In genomic region chr13:63567677-63568293, GRCm38 (mm10) we compare ENCODE assay signal across 8 mouse cellular contexts. TPM values are rescaled to one million over a fixed set of nuclear protein-coding genes. Genes with fewer than 3 reads are reported as not detected.
A peak's percentile ranks its signal among the peaks of the same experiment; 100 is the strongest.
DNase-seq lines count a peak whose midpoint lies in the region; ATAC-seq and TF ChIP-seq lines count a peak whose summit lies in the region.

No protein-coding gene starts in this region.

- dilution Hi-C loops in CH12.LX (cut with MboI; ENCODE audit: extremely low pct_ligation_motif_present, extremely low pct_unique_long_range_greater_than_20kb, low sequenced_read_pairs), result no loop called here

- H3K4me3 ChIP-seq in CH12.LX (replicated peaks in 1 of 3; ENCODE audit: low read depth in 2 of 3, low read length in 2 of 3, poor library complexity in 1 of 3), result peak overlapping the region; percentile 61 to 73 (median 70)
- peak overlapping the region; percentile 81 for H3K4me3 ChIP-seq in forebrain, embryonic 12.5 days (replicated peaks)
- H3K4me3 ChIP-seq in heart, postnatal 0 days (ENCODE audit: low read depth, low read length), result peak overlapping the region; percentile 77
- H3K4me3 ChIP-seq in liver, embryonic 14.5 days (ENCODE audit: insufficient read depth in 1 of 2, low read depth in 2 of 2, low read length in 2 of 2), result peak overlapping the region; percentile 91 to 97
- peak overlapping the region; percentile 56 for H3K4me3 ChIP-seq in stomach, embryonic 15.5 days (replicated peaks)

- ATAC-seq in forebrain, embryonic 12.5 days (ENCODE audit: low FRiP score), result peak; percentile 79
- peak; percentile 84 for ATAC-seq in heart, postnatal 0 days (ENCODE audit: insufficient read depth, low read depth)
- peak; percentile 76 for ATAC-seq in liver, embryonic 14.5 days (ENCODE audit: insufficient read depth)
- ATAC-seq in stomach, embryonic 15.5 days (ENCODE audit: insufficient read depth, low FRiP score, low read depth), result peak; percentile 88

- in situ Hi-C loops in CH12.LX (cut with MboI; ENCODE audit: low pct_ligation_motif_present, low pct_unique_long_range_greater_than_20kb, low sequenced_read_pairs), result loop anchor here (25.0 kb wide), 1 partner anchor 245 kb away; the partner anchor contains the start of gene Ercc6l2

- H3K36me3 ChIP-seq in CH12.LX (replicated peaks in 1 of 2; ENCODE audit: control insufficient read depth in 1 of 2, insufficient read depth in 1 of 2, low read length in 1 of 2), result no peaks in the 10 kb centered on the region
- no peaks in the 10 kb centered on the region for H3K36me3 ChIP-seq in forebrain, embryonic 12.5 days (replicated peaks)
- H3K36me3 ChIP-seq in heart, postnatal 0 days (replicated peaks; ENCODE audit: control insufficient read depth, insufficient read depth, low read length), result no peaks in the 10 kb centered on the region
- no peaks in the 10 kb centered on the region for H3K36me3 ChIP-seq in liver, embryonic 14.5 days (replicated peaks; ENCODE audit: control insufficient read depth, insufficient read depth, low read depth)
- H3K36me3 ChIP-seq in stomach, embryonic 15.5 days, result no peaks in the 10 kb centered on the region

- TF ChIP-seq EP300 in CH12.LX (IDR thresholded peaks at IDR 0.05; ENCODE audit: low read length), result no peak
- TF ChIP-seq EP300 in heart, postnatal 0 days (IDR thresholded peaks at IDR 0.05; ENCODE audit: low read depth), result 0 out of 2 replicates have a peak, but pooled peaks have one; percentile 77
- TF ChIP-seq EP300 in liver, embryonic 14.5 days (IDR thresholded peaks at IDR 0.05; ENCODE audit: low read depth), result no peak

- H3K4me1 ChIP-seq in CH12.LX (ENCODE audit: control insufficient read depth in 1 of 2, insufficient read depth in 2 of 2), result peaks cover 3 to 17% of the 10 kb centered on the region in 2 experiments
- peaks cover 55% of the 10 kb centered on the region for H3K4me1 ChIP-seq in forebrain, embryonic 12.5 days
- H3K4me1 ChIP-seq in heart, postnatal 0 days (ENCODE audit: control insufficient read depth, insufficient read depth), result peaks cover 5% of the 10 kb centered on the region; the same call in 1 of the 2 replicates
- H3K4me1 ChIP-seq in liver, embryonic 14.5 days (replicated peaks; ENCODE audit: control insufficient read depth in 2 of 2, insufficient read depth in 2 of 2, low read length in 1 of 2), result peaks cover 0 to 9% of the 10 kb centered on the region in 2 experiments; a peak in 3 of 4 replicates
- H3K4me1 ChIP-seq in stomach, embryonic 15.5 days, result peaks cover 2% of the 10 kb centered on the region; the same call in 1 of the 2 replicates

- peak overlapping the region; percentile 71 for H3K4me2 ChIP-seq in CH12.LX (ENCODE audit: insufficient read depth, low read depth, poor library complexity, severe bottlenecking)
- H3K4me2 ChIP-seq in forebrain, embryonic 12.5 days, result peak overlapping the region; percentile 94
- H3K4me2 ChIP-seq in heart, postnatal 0 days (ENCODE audit: low read depth, low read length), result peak overlapping the region; percentile 99
- peak overlapping the region; percentile 100 for H3K4me2 ChIP-seq in liver, embryonic 14.5 days (ENCODE audit: low read depth)
- peak overlapping the region; percentile 83 for H3K4me2 ChIP-seq in stomach, embryonic 15.5 days

- peaks cover 13% of the 10 kb centered on the region for H3K79me2 ChIP-seq in CH12.LX (replicated peaks; ENCODE audit: control insufficient read depth, extremely low read depth, insufficient read depth, poor library complexity, severe bottlenecking)

- H3K27ac ChIP-seq in CH12.LX (ENCODE audit: insufficient read depth, low read depth), result peak overlapping the region; percentile 84
- peak overlapping the region; percentile 75 for H3K27ac ChIP-seq in forebrain, embryonic 12.5 days
- H3K27ac ChIP-seq in heart, postnatal 0 days (ENCODE audit: low read depth), result peak overlapping the region; percentile 77
- H3K27ac ChIP-seq in liver, embryonic 14.5 days, result peak overlapping the region; percentile 63
- peak overlapping the region; percentile 93 for H3K27ac ChIP-seq in stomach, embryonic 15.5 days

- WGBS in forebrain, embryonic 12.5 days, result under 1% methylated on average over 61 of the region's 62 CpGs
- under 1% methylated on average over 60 of the region's 62 CpGs for WGBS in heart, postnatal 0 days
- under 1% methylated on average over 62 of the region's 62 CpGs for WGBS in liver, embryonic 14.5 days (ENCODE audit: insufficient replicate concordance)
- 0% methylated on average over 61 of the region's 62 CpGs for WGBS in stomach, embryonic 15.5 days

- H3K9me3 ChIP-seq in CH12.LX (replicated peaks; ENCODE audit: low read length), result no peaks in the 10 kb centered on the region
- no peaks in the 10 kb centered on the region for H3K9me3 ChIP-seq in forebrain, embryonic 12.5 days
- no peaks in the 10 kb centered on the region for H3K9me3 ChIP-seq in heart, postnatal 0 days (replicated peaks; ENCODE audit: control insufficient read depth, low read length)
- no peaks in the 10 kb centered on the region for H3K9me3 ChIP-seq in liver, embryonic 14.5 days (ENCODE audit: control insufficient read depth, low read length)
- no peaks in the 10 kb centered on the region for H3K9me3 ChIP-seq in stomach, embryonic 15.5 days

- H3K9ac ChIP-seq in CH12.LX (ENCODE audit: insufficient read depth, low read depth), result peak overlapping the region; percentile 68
- peak overlapping the region; percentile 46 for H3K9ac ChIP-seq in forebrain, embryonic 12.5 days
- peak overlapping the region; percentile 50 for H3K9ac ChIP-seq in heart, postnatal 0 days (replicated peaks; ENCODE audit: low read depth, low read length)
- H3K9ac ChIP-seq in liver, embryonic 14.5 days (replicated peaks), result peak overlapping the region; percentile 70
- H3K9ac ChIP-seq in stomach, embryonic 15.5 days, result peak overlapping the region; percentile 30; the same call in 1 of the 2 replicates

- peak; percentile 79 for TF ChIP-seq POLR2A in CH12.LX (IDR thresholded peaks at IDR 0.05; ENCODE audit: low read depth, low read length)

- no peak for TF ChIP-seq CTCF in CH12.LX (conservative IDR thresholded peaks at IDR 0.05 in 1 of 2, IDR thresholded peaks at IDR 0.05 in 1 of 2; ENCODE audit: low read depth in 2 of 2, low read length in 2 of 2)
- no peak for TF ChIP-seq CTCF in heart, postnatal 0 days (IDR thresholded peaks at IDR 0.05; ENCODE audit: low read depth)
- no peak for TF ChIP-seq CTCF in liver, embryonic 14.5 days (IDR thresholded peaks at IDR 0.05; ENCODE audit: low read depth)

- TF ChIP-seq RAD21 in CH12.LX (IDR thresholded peaks at IDR 0.05; ENCODE audit: low read depth, low read length), result no peak; the same call in 1 of the 2 replicates

- H3K27me3 ChIP-seq in CH12.LX (replicated peaks), result peaks cover 37% of the 10 kb centered on the region
- peaks cover 39% of the 10 kb centered on the region for H3K27me3 ChIP-seq in forebrain, embryonic 12.5 days
- H3K27me3 ChIP-seq in heart, postnatal 0 days (ENCODE audit: control insufficient read depth, insufficient read depth, low read length), result peaks cover 30% of the 10 kb centered on the region
- H3K27me3 ChIP-seq in liver, embryonic 14.5 days (ENCODE audit: control insufficient read depth, insufficient read depth, low read length), result peaks cover 43% of the 10 kb centered on the region
- H3K27me3 ChIP-seq in stomach, embryonic 15.5 days (replicated peaks), result no peaks in the 10 kb centered on the region

- DNase-seq in CH12.LX (ENCODE audit: extremely low read depth), result peak; percentile 87
- peak; percentile 86 for DNase-seq in c-Kit-positive CD71-positive TER-119-positive erythroid progenitor cells, embryonic 14.5 days (ENCODE audit: low spot score)
- peak; percentile 91 for DNase-seq in heart, postnatal 0 days (ENCODE audit: low spot score)
- peak; percentile 97 to 98 for DNase-seq in kidney, postnatal 36 days
- DNase-seq in liver, embryonic 14.5 days (ENCODE audit: low read depth in 3 of 3, low spot score in 3 of 3), result peak; percentile 76 to 80 (median 80)
- peak; percentile 98 for DNase-seq in neural tube, embryonic 10.5 days (ENCODE audit: extremely low spot score, low spot score)

TF ChIP-seq in CH12.LX, 34 proteins besides CTCF, POLR2A, EP300 and RAD21 (continues in another document):
- TF ChIP-seq USF2 (conservative IDR thresholded peaks at IDR 0.05; ENCODE audit: low read depth, low read length), result peak; percentile 96
- peak; percentile 47; the same call in 1 of the 2 replicates for TF ChIP-seq MXI1 (IDR thresholded peaks at IDR 0.05; ENCODE audit: low read depth, low read length)
- TF ChIP-seq ZKSCAN1 (IDR thresholded peaks at IDR 0.05; ENCODE audit: borderline replicate concordance, low read depth, low read length), result no peak
- TF ChIP-seq GABPA (IDR thresholded peaks at IDR 0.05; ENCODE audit: insufficient replicate concordance, low read depth, low read length), result no peak
- peak; percentile 47 for TF ChIP-seq IRF4 (IDR thresholded peaks at IDR 0.05; ENCODE audit: low read depth, low read length)
- TF ChIP-seq NELFE (IDR thresholded peaks at IDR 0.05; ENCODE audit: low read depth, low read length), result peak; percentile 64; the same call in 1 of the 2 replicates
- TF ChIP-seq BHLHE40 (IDR thresholded peaks at IDR 0.05; ENCODE audit: low read depth, low read length), result peak; percentile 84
- no peak for TF ChIP-seq MEF2A (IDR thresholded peaks at IDR 0.05; ENCODE audit: borderline replicate concordance, low read depth, low read length)
- no peak; the same call in 1 of the 2 replicates for TF ChIP-seq SIN3A (IDR thresholded peaks at IDR 0.05; ENCODE audit: low read length)
- no peak for TF ChIP-seq KAT2A (IDR thresholded peaks at IDR 0.05; ENCODE audit: insufficient replicate concordance, low read length)
- peak; percentile 69 for TF ChIP-seq ZMIZ1 (IDR thresholded peaks at IDR 0.05; ENCODE audit: low read depth, low read length)
- 0 out of 2 replicates have a peak, but pooled peaks have one; percentile 17 for TF ChIP-seq TBP (conservative IDR thresholded peaks at IDR 0.05; ENCODE audit: low read depth, low read length)
- TF ChIP-seq MYC (IDR thresholded peaks at IDR 0.05; ENCODE audit: low read depth, low read length), result 0 out of 2 replicates have a peak, but pooled peaks have one; percentile 40
- peak; percentile 40; the same call in 1 of the 2 replicates for TF ChIP-seq ETS1 (conservative IDR thresholded peaks at IDR 0.05; ENCODE audit: low read depth, low read length)
- TF ChIP-seq POLR2AphosphoS2 (IDR thresholded peaks at IDR 0.05; ENCODE audit: low read depth, low read length), result no peak

RNA-seq across cellular contexts. Expression of gene Ptch1, which starts 5.6 kb away (rescaled TPM):
- 7.4 and 8.2 TPM in 2 replicates for total RNA-seq in CH12.LX (2012; rRNA removed)
- 5.2 and 6.2 TPM in 2 replicates for total RNA-seq in CH12.LX (2014; rRNA removed)
- 14.9 and 15.5 TPM in 2 replicates for polyA plus RNA-seq in CH12.LX (2012; ENCODE audit: insufficient read length, low read depth)
- 24.0 and 24.4 TPM in 2 replicates for polyA plus RNA-seq in forebrain, embryonic 12.5 days (2016; fragmentation: Nextera tagmentation; extraction: Ambion mirVana)
- 10.4 and 10.6 TPM in 2 replicates for total RNA-seq in heart, postnatal 0 days (2014; rRNA removed; ENCODE audit: low replicate concordance)
- 2.3 and 2.9 TPM in 2 replicates for polyA plus RNA-seq in heart, postnatal 0 days (2015; fragmentation: Nextera tagmentation; extraction: Ambion mirVana)
- 4.3 and 4.4 TPM in 2 replicates for polyA plus RNA-seq in liver, embryonic 14.5 days (2012; rRNA removed)
- 4.2 and 4.9 TPM in 2 replicates for polyA plus RNA-seq in liver, embryonic 14.5 days (2014; fragmentation: Nextera tagmentation; extraction: Ambion mirVana)
- 32.1 and 34.3 TPM in 2 replicates for polyA plus RNA-seq in stomach, embryonic 15.5 days (2015; fragmentation: Nextera tagmentation; extraction: Ambion mirVana)

Comparison
In these comparisons a context has a peak if more than half of its experiments do, and no peak if none do; other contexts are left out.
1. Peak in every context shown above with its lines: DNase-seq, ATAC-seq, H3K4me3 ChIP-seq and H3K27ac ChIP-seq.